Mouse (Mus musculus) liver, postnatal 0 days (tissue): ENCODE data around the gene Rfx1.

Experiments
- CTCF ChIP-seq: sonication (generic); IDR thresholded peaks from 2 replicates; pipeline ENCODE4 v1.5.1; 2016; ENCODE audit warnings: antibody characterized with exemption, low read depth
- EP300 ChIP-seq: IDR thresholded peaks from 2 replicates; pipeline ENCODE4 v1.6.1; 2016; ENCODE audit warnings: antibody characterized with exemption, low read depth, mild to moderate bottlenecking

DNA sequence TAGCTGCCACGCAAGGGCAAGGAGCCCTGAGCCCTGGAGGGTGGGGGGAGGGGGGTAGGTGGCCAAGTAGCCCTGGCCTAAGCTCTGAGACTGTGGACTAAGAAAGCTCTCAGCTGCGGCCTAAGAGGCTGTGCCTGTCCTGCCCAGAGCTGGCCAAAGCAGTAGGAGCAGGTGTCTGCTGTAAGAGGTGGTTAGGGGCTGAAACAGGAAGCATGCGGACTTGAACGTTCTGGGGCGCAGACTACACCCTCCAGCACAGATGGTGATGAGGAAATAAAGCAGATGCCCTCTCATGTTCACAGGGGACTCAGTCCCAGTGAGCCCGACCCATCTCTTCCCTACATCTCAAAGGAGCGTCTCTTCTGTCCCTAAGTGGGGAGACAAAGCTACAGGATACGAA lies 65.6 kb downstream of the Rfx1 start:
- no peak for TF ChIP-seq EP300
- no peak for TF ChIP-seq CTCF
